Mouse (Mus musculus) heart, adult 8-10 months (tissue): ENCODE measurements at regions not wholly inside any gene's neighbourhood (a gene's known extent, or its start where the extent isn't known, plus 50 kb on each side); places are given as distances from the start of the nearest gene placed in this dataset.
A peak's percentile ranks its signal among the peaks of the same experiment; 100 is the strongest.

ENCODE experiments used
- DNase-seq: peaks from one replicate; pipeline ENCODE4 v3.0.0; 2022; ENCODE audit warnings: low spot score

DNA sequence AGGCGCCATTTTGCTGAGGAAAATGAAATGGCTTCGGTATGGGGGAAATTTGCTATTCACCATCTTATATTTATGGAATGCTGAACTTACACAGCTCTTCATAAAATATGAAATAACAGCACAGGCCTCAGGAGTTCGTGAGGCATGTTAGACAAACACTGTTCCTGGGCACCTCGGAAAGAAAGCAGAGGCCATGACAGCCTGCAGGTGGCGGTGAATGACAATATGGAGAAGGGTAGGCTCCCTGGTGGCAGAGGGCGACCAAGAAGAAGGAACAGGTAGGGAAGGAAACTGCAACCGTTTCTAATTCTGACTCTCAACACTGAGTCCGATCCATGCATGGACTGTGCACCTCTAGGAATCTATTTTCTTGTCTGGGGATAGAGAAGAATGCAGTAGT is 553.6 kb upstream of the Tmpo start:
- DNase-seq = no peak

GRCm38 (mm10) chr10:91732007-91732589 is 551.0 kb upstream of the Tmpo start:
- DNase-seq = no peak

GRCm38 (mm10) chr10:91730062-91730461 is 548.9 kb upstream of the Tmpo start:
- DNase-seq = no peak

- peak; percentile 10 for DNase-seq
Measured at GRCm38 (mm10) chr10:91719561-91720371, 538.7 kb upstream of the Tmpo start.

DNA sequence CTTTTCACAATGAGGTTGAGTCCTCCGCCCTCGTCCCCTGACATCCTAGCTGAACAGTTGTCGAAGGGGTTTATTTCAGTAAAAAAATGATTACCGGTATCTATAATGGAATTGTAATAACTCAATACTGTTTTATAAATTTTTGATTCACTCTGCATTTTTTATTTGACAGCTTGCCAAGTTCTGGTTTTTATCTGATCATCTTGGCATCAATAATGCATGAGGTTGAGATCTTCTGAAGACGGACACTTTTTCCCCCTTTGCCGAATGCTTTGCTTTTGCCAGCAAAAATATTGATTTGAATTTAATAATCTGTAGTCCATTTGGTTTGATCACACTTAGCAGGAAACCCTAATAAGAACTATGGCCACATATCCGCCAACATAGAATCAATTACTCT is 535.5 kb upstream of the Tmpo start:
- no peak for DNase-seq

DNA sequence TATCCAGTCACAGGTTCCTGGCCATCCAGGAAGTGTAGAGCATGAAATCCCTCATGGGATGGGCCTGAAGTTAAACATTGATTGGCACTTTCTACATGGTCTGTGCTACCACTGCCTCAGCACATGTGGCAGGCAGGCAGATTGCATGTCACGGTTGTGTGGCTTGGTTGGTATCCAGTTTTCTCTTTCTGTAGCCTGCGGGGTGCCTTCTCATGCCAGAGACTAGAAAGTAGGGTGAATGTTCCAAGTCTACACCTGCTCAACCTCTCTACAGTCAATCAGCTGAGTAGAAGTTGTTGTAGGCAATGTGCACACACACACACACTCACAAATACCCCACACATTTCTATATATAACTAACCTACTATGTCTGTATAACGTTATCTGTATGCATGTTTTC is 533.5 kb upstream of the Tmpo start:
- no peak for DNase-seq

GRCm38 (mm10) chr10:91713529-91713928 is 532.4 kb upstream of the Tmpo start:
- DNase-seq = no peak

GRCm38 (mm10) chr10:91706816-91707215 is 525.7 kb upstream of the Tmpo start:
- DNase-seq = no peak

- no peak for DNase-seq
Measured at GRCm38 (mm10) chr10:91704751-91705150, 523.6 kb upstream of the Tmpo start.

DNA sequence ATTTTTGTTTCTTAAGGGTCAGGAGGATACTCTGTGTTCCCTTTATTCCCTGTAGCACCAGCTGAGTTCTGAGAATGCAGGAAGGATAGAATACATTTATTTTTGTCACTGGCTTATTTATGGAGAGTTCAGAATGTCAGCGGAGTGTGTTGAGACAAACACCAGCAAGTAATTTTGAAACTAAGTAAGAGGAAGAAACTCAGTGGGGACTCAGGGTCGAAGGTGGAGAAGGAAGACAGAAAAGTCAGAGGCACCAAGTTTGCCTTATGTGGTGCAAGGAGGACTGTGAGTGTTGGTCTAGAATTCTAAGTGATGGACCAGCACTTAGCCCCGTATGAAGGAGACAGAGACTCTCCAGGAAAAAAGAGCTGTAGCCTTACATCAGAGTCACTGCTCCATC is 520.7 kb upstream of the Tmpo start:
- DNase-seq = no peak

- DNase-seq = no peak
Measured at GRCm38 (mm10) chr10:91686082-91686618, 505.0 kb upstream of the Tmpo start.

- DNase-seq = no peak
Measured at GRCm38 (mm10) chr10:91685164-91686027, 504.3 kb upstream of the Tmpo start.

GRCm38 (mm10) chr10:91679641-91680040 is 498.5 kb upstream of the Tmpo start:
- DNase-seq = no peak

DNA sequence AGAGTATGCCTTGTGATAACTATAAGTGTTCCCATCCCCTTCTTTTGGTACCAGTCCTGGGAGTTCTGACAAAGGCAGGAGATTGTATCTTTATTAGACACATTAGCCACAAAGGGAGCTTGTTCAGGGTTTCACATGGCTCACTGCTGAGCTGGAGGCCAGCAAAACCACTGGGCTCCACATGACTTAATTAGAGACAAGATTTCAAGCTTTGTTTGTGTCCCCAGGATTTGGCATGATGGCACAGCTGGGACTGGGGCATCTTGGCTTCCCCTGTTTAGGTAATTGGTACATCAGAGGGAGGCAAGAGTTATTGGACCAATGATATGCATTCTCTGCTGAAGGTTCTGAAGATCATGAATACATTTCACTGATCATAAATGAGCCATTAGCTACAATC is 456.8 kb upstream of the Tmpo start:
- no peak for DNase-seq

- DNase-seq = no peak
Measured at GRCm38 (mm10) chr10:91628672-91629071, 447.6 kb upstream of the Tmpo start.

- DNase-seq = no peak
Measured at GRCm38 (mm10) chr10:91622281-91622680, 441.2 kb upstream of the Tmpo start.

DNA sequence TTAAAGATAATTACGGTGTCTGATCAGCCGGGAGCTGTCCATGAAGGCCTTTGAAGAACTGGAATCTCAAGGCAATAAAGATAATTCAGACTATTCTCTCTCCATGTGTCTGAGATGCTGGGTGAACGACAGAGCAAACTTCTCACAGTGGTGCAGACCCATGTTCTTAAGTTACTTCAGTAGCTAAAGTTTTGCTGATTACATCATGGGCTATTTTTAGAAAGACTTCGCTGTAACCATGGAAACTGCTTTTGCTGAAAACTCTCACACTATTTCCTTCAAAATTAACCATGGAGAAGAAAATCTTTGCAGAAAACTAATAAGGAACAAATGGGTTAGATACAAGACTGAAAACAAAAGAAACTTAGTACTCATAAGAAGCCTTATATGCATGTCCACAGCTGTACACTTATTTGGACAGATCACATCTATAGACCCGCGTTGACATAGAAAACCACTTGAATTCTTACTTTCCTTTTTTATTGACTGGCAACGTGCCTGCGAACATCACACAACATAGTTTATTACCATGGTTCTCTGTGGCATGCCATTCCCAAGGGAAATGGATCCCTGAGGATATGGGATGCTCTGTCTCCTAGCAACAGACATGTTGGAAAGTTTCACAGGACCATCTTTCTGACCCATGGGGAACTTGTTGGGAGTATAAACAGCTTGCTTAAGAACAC is 432.8 kb upstream of the Tmpo start:
- no peak for DNase-seq

GRCm38 (mm10) chr10:91612052-91612451 is 430.9 kb upstream of the Tmpo start:
- no peak for DNase-seq

DNA sequence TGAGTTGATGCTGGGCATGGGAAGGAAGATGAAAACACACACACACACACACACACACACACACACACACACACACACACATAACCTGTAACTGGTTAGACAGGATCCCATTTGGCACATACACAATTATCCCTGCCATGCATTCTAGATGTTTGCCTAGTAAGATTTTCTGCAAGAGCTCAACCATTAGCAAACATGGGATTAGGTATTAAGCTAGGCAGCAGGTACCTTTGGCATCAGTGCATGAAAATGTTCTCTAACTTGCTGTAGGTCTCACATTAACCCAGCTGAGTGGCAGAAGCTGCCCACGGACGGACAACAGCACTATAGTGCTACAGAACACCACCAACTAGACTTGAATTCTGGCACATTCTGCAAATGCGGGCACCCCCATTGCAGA is 413.8 kb upstream of the Tmpo start:
- DNase-seq = no peak

GRCm38 (mm10) chr10:91593378-91593777 is 412.3 kb upstream of the Tmpo start:
- no peak for DNase-seq

- no peak for DNase-seq
Measured at GRCm38 (mm10) chr10:91591845-91592244, 410.7 kb upstream of the Tmpo start.

DNA sequence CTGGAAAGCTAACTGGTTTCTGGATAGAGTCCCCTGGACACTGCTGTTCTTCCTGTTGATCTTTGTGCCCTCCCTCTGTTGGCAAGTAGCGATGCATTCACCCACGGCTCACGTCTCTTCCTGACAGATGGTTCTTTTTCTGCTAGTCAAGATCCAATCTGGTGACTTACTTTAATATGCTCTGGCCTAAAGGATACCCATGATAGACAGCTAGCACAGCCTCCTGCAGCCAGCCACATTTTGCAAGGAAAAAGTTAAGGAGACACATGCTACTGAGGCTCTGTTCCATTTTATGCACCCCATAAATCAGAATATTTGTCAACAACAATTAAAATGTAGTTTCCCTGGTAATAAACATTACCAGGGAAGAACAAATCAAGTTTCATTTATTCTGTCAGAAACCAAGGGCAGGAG is 410.3 kb upstream of the Tmpo start:
- DNase-seq = no peak
